Mouse (Mus musculus) cerebellum, adult 2 months (tissue): ENCODE measurements around the gene Hdac9. TPM values are rescaled to one million over a fixed set of nuclear protein-coding genes. Genes with fewer than 3 reads are reported as not detected.

Source experiments
- DNase-seq, 2 experiments: peaks; one replicate each; pipeline ENCODE4 v3.0.0; 2021
- H3K27ac ChIP-seq: fragments of 200-500 bp; 2 replicates; pipeline ENCODE4 v1.5.1; 2012; ENCODE audit warnings: low read length, control low read depth, inconsistent platforms; ENCODE audit not compliant: insufficient read depth
- H3K27me3 ChIP-seq: fragments of 200-500 bp; 2 replicates; pipeline ENCODE4 v1.6.1; 2012; ENCODE audit warnings: inconsistent platforms, mild to moderate bottlenecking, low read length, moderate library complexity; ENCODE audit not compliant: control insufficient read depth, insufficient read depth
- H3K4me1 ChIP-seq: fragments of 200-500 bp; 2 replicates; pipeline ENCODE4 v1.6.1; 2011; ENCODE audit warnings: low read length; ENCODE audit not compliant: control insufficient read depth, insufficient read depth
- H3K4me3 ChIP-seq: fragments of 200-500 bp; replicated peaks from 2 replicates; pipeline ENCODE3; 2011; ENCODE audit warnings: mild to moderate bottlenecking, low read depth, low read length, control low read depth; ENCODE audit not compliant: insufficient read depth
- CTCF ChIP-seq: fragments of 200-500 bp; IDR thresholded peaks from 2 replicates; pipeline ENCODE4 v1.5.1; 2011; ENCODE audit warnings: low read depth, mild to moderate bottlenecking, control low read depth, low read length, moderate library complexity, borderline replicate concordance; ENCODE audit not compliant: insufficient read depth
- POLR2A ChIP-seq: fragments of 200-500 bp; IDR thresholded peaks from 2 replicates; pipeline ENCODE4 v1.6.1; 2011; ENCODE audit warnings: low read length, control low read depth, borderline replicate concordance; ENCODE audit not compliant: insufficient read depth
- WGBS: fragments of 180-500 bp; shearing (Covaris S2); methylation state at CpG from one replicate; pipeline ENCODE4 v1.1.7; 2018; 5-methylcytosine and 5-hydroxymethylcytosine counted together
- polyA plus RNA-seq: library from polyadenylated mRNA; depleted of rRNA; stranded (reverse); fragments of >200 nt; gene quantifications from 2 replicates; pipeline ENCODE4 v1.2.3, GENCODE M21; 2012

Hdac9 gene
- polyA plus RNA-seq, 1 experiment, result 9.3 TPM

GRCm38 (mm10) chr12:34888694-34889093 is 28.2 kb downstream of the Hdac9 start:
- TF ChIP-seq POLR2A, result no peak
- no peak for TF ChIP-seq CTCF
- H3K4me1 ChIP-seq, result no peaks in the 10 kb centered on the region
- H3K27me3 ChIP-seq, result no peaks in the 10 kb centered on the region
- no peak for DNase-seq
- no peak overlapping the region for H3K4me3 ChIP-seq
- no peak overlapping the region for H3K27ac ChIP-seq
- WGBS, result 45% methylated on average over 4 of the region's 4 CpGs

- no peak for DNase-seq
- 83% methylated on average over 2 of the region's 2 CpGs for WGBS
- H3K4me1 ChIP-seq, result no peaks in the 10 kb centered on the region
Observed at GRCm38 (mm10) chr12:34874926-34875325, 42.0 kb downstream of the Hdac9 start.

GRCm38 (mm10) chr12:34871028-34871427 is 45.9 kb downstream of the Hdac9 start:
- no peak overlapping the region for H3K4me3 ChIP-seq
- no peak for DNase-seq
- H3K27me3 ChIP-seq, result no peaks in the 10 kb centered on the region
- H3K27ac ChIP-seq, result no peak overlapping the region
- 68% methylated on average over 7 of the region's 7 CpGs for WGBS
- no peak for TF ChIP-seq POLR2A
- H3K4me1 ChIP-seq, result no peaks in the 10 kb centered on the region

More at GRCm38 (mm10) chr12:34874926-34875325, 42.0 kb downstream of the Hdac9 start:
- Histone ChIP-seq H3K27me3 (no peaks in the 10 kb centered on the region), H3K27ac (no peak overlapping the region), H3K4me3 (no peak overlapping the region)
- no peak for TF ChIP-seq POLR2A
- no peak for TF ChIP-seq CTCF

DNA sequence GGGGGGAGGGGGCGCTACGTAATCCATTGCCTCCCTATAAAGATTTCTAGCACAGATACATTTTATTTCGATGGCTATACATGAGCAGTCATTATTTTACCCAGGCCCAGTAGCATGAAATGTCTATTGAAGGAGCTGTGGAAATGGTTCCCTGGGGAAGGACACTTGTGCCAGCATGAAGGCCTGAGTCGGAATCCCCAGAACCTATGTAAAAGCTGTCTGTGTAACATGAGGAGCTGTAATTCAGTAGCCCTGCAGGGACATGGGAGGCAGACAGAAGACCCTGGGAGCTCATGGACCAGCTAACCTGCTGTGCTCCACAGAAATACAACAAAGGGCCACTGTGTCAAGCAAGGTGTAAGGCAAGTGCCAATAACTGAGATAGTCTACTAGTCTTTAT is 75.7 kb downstream of the Hdac9 start:
- Histone ChIP-seq H3K27me3 (no peaks in the 10 kb centered on the region), H3K4me3 (no peak overlapping the region), H3K27ac (no peak overlapping the region), H3K4me1 (no peaks in the 10 kb centered on the region)
- no peak for DNase-seq
- 78% methylated on average over 4 of the region's 4 CpGs for WGBS
- TF ChIP-seq CTCF (no peak), POLR2A (no peak)

- H3K4me3 ChIP-seq, result no peak overlapping the region
- H3K4me1 ChIP-seq, result no peaks in the 10 kb centered on the region
- no peak for DNase-seq
- no peak overlapping the region for H3K27ac ChIP-seq
- TF ChIP-seq POLR2A, result no peak
- TF ChIP-seq CTCF, result no peak
- WGBS, result 55% methylated on average over 5 of the region's 5 CpGs
- no peaks in the 10 kb centered on the region for H3K27me3 ChIP-seq
Observed at GRCm38 (mm10) chr12:34837318-34837717, 79.6 kb downstream of the Hdac9 start.

DNA sequence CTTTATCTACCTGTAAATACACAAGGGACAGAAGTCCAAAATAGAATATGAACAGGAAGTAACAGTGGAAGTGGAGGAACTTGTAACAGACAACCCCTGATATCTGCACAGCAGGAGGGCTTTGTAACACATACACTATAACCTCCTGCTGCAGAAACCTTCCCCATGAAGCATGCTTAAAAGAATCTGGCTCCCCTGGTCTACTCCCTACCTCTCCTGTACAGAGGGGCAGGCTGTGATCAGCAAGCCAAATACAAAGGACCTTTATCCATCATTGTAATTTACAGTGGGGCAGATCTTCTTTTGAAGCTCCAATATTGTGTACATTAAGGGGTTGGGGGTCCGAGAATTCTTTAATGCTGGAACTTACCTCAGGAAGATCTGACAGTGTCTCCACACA is 80.0 kb downstream of the Hdac9 start:
- H3K4me3 ChIP-seq, result no peak overlapping the region
- H3K4me1 ChIP-seq, result no peaks in the 10 kb centered on the region
- no peak for DNase-seq
- no peak for TF ChIP-seq POLR2A
- no peak for TF ChIP-seq CTCF
- 64% methylated on average over 1 of the region's 1 CpGs for WGBS
- H3K27ac ChIP-seq, result no peak overlapping the region
- no peaks in the 10 kb centered on the region for H3K27me3 ChIP-seq

GRCm38 (mm10) chr12:34836085-34836484 is 80.8 kb downstream of the Hdac9 start:
- Histone ChIP-seq H3K4me3 (no peak overlapping the region), H3K27me3 (no peaks in the 10 kb centered on the region), H3K4me1 (no peaks in the 10 kb centered on the region), H3K27ac (no peak overlapping the region)
- 100% methylated on average over 1 of the region's 1 CpGs for WGBS
- DNase-seq, result no peak
- TF ChIP-seq POLR2A (no peak), CTCF (no peak)

DNA sequence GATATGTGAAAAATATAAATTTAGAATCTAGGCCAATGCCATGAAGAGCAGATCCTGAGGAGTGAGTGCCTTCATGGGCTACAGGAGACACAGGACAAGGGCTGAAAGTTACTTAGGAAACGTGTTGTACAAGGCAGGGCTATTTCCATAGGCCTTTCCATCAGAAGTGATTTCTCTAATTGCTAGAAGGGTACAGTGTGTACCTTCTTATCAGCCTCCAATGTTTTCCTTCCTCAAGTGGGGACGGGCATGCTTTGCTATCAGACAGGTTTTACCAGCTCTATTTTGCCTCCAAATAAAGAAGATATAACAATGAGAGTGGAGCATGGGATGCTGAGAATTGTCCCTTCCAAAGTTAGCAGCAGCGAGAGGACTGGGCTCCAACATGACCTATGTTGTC is 81.4 kb downstream of the Hdac9 start:
- no peaks in the 10 kb centered on the region for H3K4me1 ChIP-seq
- no peak for TF ChIP-seq POLR2A
- TF ChIP-seq CTCF, result no peak
- no peak overlapping the region for H3K4me3 ChIP-seq
- WGBS, result 93% methylated on average over 3 of the region's 3 CpGs
- no peak overlapping the region for H3K27ac ChIP-seq
- H3K27me3 ChIP-seq, result no peaks in the 10 kb centered on the region
- no peak for DNase-seq
